Mouse (Mus musculus) lung, postnatal 0 days (tissue): ENCODE measurements around the gene Ifrd2. TPM values are rescaled to one million over a fixed set of nuclear protein-coding genes. Genes with fewer than 3 reads are reported as not detected.

Experiments used
- ATAC-seq: fragments of 200-750 bp; cut with Nextera tagmentation; 2 replicates; pipeline ENCODE4 v1.8.0; 2017; ENCODE audit warnings: moderate library complexity
- DNase-seq: peaks from one replicate; pipeline ENCODE4 v3.0.0-alpha.2; 2016; ENCODE audit warnings: low spot score
- H3K27ac ChIP-seq: fragments of 300-500 bp; sonication (generic); 2 replicates; pipeline ENCODE4 v1.5.1; 2014; ENCODE audit warnings: antibody characterized with exemption, mild to moderate bottlenecking, low read length, mixed read lengths
- H3K27me3 ChIP-seq: fragments of 300-500 bp; sonication (generic); replicated peaks from 2 replicates; pipeline ENCODE4 v1.6.1; 2014; ENCODE audit warnings: low read length, mixed read lengths; ENCODE audit not compliant: insufficient read depth
- H3K36me3 ChIP-seq: fragments of 300-500 bp; sonication (generic); 2 replicates; pipeline ENCODE4 v1.6.1; 2014; ENCODE audit warnings: low read length, mixed read lengths; ENCODE audit not compliant: insufficient read depth
- H3K4me1 ChIP-seq: fragments of 300-500 bp; sonication (generic); 2 replicates; pipeline ENCODE4 v1.6.1; 2014; ENCODE audit warnings: antibody characterized with exemption, low read depth, low read length, mixed read lengths; ENCODE audit not compliant: insufficient read depth
- H3K4me2 ChIP-seq: fragments of 300-500 bp; sonication (generic); replicated peaks from 2 replicates; pipeline ENCODE4 v1.6.1; 2014; ENCODE audit warnings: low read depth, mild to moderate bottlenecking, low read length, moderate library complexity, mixed read lengths
- H3K4me3 ChIP-seq: fragments of 300-500 bp; sonication (generic); 2 replicates; pipeline ENCODE4 v1.5.1; 2014; ENCODE audit warnings: low read depth, low read length
- H3K9ac ChIP-seq: fragments of 300-500 bp; sonication (generic); replicated peaks from 2 replicates; pipeline ENCODE4 v1.6.1; 2014; ENCODE audit warnings: low read depth, mild to moderate bottlenecking
- H3K9me3 ChIP-seq: fragments of 300-500 bp; sonication (generic); 2 replicates; pipeline ENCODE4 v1.6.1; 2016; ENCODE audit warnings: low read length, mixed read lengths
- CTCF ChIP-seq: IDR thresholded peaks from 2 replicates; pipeline ENCODE4 v1.5.1; 2016; ENCODE audit warnings: antibody characterized with exemption, mild to moderate bottlenecking
- EP300 ChIP-seq: IDR thresholded peaks from 2 replicates; pipeline ENCODE4 v1.6.1; 2016; ENCODE audit warnings: antibody characterized with exemption, mild to moderate bottlenecking, control low read depth
- WGBS: fragments of 180-500 bp; shearing (Covaris S2); extraction: QIAGEN DNeasy Blood & Tissue Kit; methylation state at CpG from one replicate; pipeline ENCODE4 v1.1.7; 2014; 5-methylcytosine and 5-hydroxymethylcytosine counted together
- polyA plus RNA-seq: library from polyadenylated mRNA; unstranded; fragments of >200 nt; fragmentation: Nextera tagmentation; extraction: Ambion mirVana; gene quantifications from 2 replicates; pipeline ENCODE4 v1.2.1, GENCODE M21; 2015

The Ifrd2 gene
- polyA plus RNA-seq, 1 experiment from 2014 or later: 24.1 TPM

DNA sequence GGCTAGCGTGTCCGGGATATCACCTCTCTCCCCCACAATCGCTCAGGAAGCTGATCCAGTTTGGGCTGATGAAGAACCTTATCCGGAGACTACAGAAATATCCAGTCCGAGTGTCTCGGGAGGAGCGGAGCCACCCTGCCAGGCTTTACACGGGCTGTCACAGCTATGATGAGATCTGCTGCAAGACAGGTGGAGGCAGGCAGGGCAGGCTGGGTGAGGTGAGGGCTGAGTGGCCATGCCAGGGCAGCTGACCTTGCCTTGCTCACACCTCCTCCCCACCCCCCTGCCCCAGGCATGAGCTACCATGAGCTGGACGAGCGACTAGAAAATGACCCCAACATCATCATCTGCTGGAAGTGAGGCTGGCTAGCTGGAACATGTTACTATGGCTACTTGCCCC lies 42.2 kb upstream of the Ifrd2 start:
- no peak for ATAC-seq
- Histone ChIP-seq H3K4me3 (no peak overlapping the region), H3K36me3 (0 out of 2 replicates have a peak, but pooled peaks cover 6% of the 10 kb centered on the region), H3K4me2 (no peak overlapping the region), H3K27me3 (no peaks in the 10 kb centered on the region), H3K9ac (no peak overlapping the region), H3K9me3 (no peaks in the 10 kb centered on the region), H3K27ac (no peak overlapping the region), H3K4me1 (peaks cover 14% of the 10 kb centered on the region)
- TF ChIP-seq CTCF: no peak
- TF ChIP-seq EP300: no peak
- 81% methylated on average over 10 of the region's 10 CpGs for WGBS
- no peak for DNase-seq

DNA sequence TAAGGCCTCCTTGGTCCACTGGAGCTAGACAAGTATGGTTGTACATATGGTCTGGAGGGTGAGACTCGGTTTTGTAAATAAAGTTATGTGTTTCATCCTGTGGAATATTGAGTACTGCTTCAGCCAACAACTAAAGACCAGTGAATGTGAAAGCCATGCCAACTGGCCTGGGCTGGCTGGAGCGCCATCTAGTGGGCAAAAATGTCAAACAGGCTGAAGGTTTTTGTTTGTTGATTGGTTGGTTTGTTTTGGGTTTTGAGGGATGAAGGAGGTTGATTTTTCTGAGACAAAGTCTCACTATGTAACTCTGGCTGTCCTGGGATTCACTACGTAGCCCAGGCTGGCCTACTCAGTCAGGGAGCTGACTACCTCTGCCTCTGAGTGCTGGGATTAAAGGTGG lies 41.8 kb upstream of the Ifrd2 start:
- 14% methylated on average over 3 of the region's 3 CpGs for WGBS
- DNase-seq: peak; percentile 74

DNA sequence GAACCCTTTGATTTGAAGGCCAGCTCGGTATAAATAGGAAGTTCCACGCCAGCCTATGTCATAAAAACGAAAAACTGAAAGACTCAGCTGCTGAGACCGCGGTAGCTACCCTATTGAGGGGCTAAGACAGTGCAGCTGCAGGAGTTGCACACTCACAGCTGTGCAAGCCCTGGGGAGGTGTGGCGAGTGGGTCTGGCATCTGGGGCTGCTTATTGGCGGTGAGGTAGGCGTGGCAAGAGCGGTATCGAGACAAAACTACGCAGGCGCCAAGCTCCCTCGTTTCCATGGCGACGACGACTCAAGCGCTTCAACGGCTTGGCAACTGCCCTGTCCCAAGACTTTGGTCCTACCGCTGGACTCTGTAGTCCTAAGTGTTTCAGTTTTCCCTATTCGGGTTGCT lies 40.4 kb upstream of the Ifrd2 start, which contains the start of gene Zmynd10:
Gene Zmynd10 (plus strand): TSS at position 273 of the 400 bp plus-strand sequence.
- TF ChIP-seq CTCF (no peak), EP300 (no peak)
- Histone ChIP-seq H3K36me3 (0 out of 2 replicates have a peak, but pooled peaks cover 6% of the 10 kb centered on the region), H3K9me3 (no peaks in the 10 kb centered on the region), H3K4me3 (no peak within 1 kb of the TSS), H3K27ac (no peak within 1 kb of the TSS), H3K27me3 (no peaks in the 10 kb centered on the region), H3K4me1 (peaks cover 17% of the 10 kb centered on the region), H3K4me2 (peak within 1 kb of the TSS; percentile 46), H3K9ac (no peak within 1 kb of the TSS)
- DNase-seq: peak; percentile 97
- ATAC-seq: peak; percentile 67
- 3% methylated on average over 20 of the region's 20 CpGs for WGBS

More for the DNA sequence above, 41.8 kb upstream of the Ifrd2 start:
- Histone ChIP-seq H3K4me1 (peaks cover 14% of the 10 kb centered on the region), H3K36me3 (0 out of 2 replicates have a peak, but pooled peaks cover 6% of the 10 kb centered on the region), H3K4me2 (no peak overlapping the region), H3K4me3 (no peak overlapping the region), H3K27ac (no peak overlapping the region), H3K27me3 (no peaks in the 10 kb centered on the region), H3K9me3 (no peaks in the 10 kb centered on the region), H3K9ac (no peak overlapping the region)
- no peak for ATAC-seq
- no peak for TF ChIP-seq EP300
- TF ChIP-seq CTCF: peak; percentile 93

GRCm38 (mm10) chr9:107547957-107548356 lies 39.5 kb upstream of the Ifrd2 start:
- Histone ChIP-seq H3K9me3 (no peaks in the 10 kb centered on the region), H3K36me3 (0 out of 2 replicates have a peak, but pooled peaks cover 6% of the 10 kb centered on the region), H3K4me1 (peaks cover 19% of the 10 kb centered on the region), H3K4me2 (no peak overlapping the region), H3K27me3 (no peaks in the 10 kb centered on the region), H3K4me3 (no peak overlapping the region), H3K9ac (no peak overlapping the region), H3K27ac (no peak overlapping the region)
- TF ChIP-seq EP300 (no peak), CTCF (no peak)
- no peak for ATAC-seq
- no peak for DNase-seq
- 71% methylated on average over 5 of the region's 5 CpGs for WGBS

- H3K4me3 ChIP-seq: no peak overlapping the region
- H3K9ac ChIP-seq: no peak overlapping the region
- 0 out of 2 replicates have a peak, but pooled peaks cover 6% of the 10 kb centered on the region for H3K36me3 ChIP-seq
- no peaks in the 10 kb centered on the region for H3K9me3 ChIP-seq
- no peak overlapping the region for H3K4me2 ChIP-seq
- TF ChIP-seq EP300 (no peak), CTCF (no peak)
- peaks cover 26% of the 10 kb centered on the region for H3K4me1 ChIP-seq
- DNase-seq (no peak), ATAC-seq (no peak)
- H3K27ac ChIP-seq: no peak overlapping the region
- no peaks in the 10 kb centered on the region for H3K27me3 ChIP-seq
- WGBS: 92% methylated on average over 10 of the region's 10 CpGs
Measured at GRCm38 (mm10) chr9:107548820-107549219, 38.6 kb upstream of the Ifrd2 start.

DNA sequence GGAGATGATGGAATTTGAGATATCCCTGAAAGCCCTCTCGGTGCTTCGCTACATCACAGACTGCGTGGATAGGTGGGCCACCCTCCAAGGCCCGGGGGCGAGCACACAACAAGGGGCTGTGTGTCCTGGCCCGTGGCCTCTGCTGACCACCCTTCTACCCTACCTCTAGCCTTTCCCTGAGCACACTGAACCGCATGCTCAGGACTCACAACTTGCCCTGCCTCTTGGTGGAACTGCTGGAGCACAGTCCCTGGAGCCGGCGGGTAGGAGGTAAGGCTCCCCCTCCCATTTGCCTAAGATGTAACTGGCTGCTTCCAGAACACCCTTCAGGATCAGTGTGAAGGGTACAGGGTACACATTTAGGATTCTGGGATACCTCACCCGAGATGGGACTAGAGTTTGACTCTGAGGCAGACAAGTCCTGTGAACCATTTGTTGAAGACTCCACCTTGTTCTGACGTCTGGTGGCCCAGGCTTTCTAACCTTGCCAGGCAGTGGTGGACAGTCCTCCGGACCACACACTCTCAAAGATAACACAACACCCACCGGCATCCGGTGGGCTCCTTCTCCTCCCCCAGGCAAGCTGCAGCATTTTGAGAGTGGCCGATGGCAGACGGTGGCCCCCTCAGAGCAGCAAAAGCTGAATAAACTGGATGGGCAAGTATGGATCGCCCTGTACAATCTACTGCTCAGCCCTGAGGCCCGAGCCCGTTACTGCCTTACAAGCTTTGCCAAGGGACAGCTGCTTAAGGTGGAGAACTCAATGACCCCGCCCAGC lies 38.0 kb upstream of the Ifrd2 start:
- H3K4me1 ChIP-seq: peaks cover 28% of the 10 kb centered on the region
- ATAC-seq: no peak
- TF ChIP-seq CTCF: no peak
- TF ChIP-seq EP300: no peak

More for the DNA sequence above, 38.0 kb upstream of the Ifrd2 start:
- H3K9me3 ChIP-seq: no peaks in the 10 kb centered on the region
- H3K36me3 ChIP-seq: 0 out of 2 replicates have a peak, but pooled peaks cover under 1% of the 10 kb centered on the region
- no peak overlapping the region for H3K27ac ChIP-seq
- DNase-seq: no peak
- H3K4me3 ChIP-seq: no peak overlapping the region
- no peak overlapping the region for H3K4me2 ChIP-seq
- H3K9ac ChIP-seq: no peak overlapping the region
- 69% methylated on average over 20 of the region's 20 CpGs for WGBS
- H3K27me3 ChIP-seq: no peaks in the 10 kb centered on the region
